Mouse (Mus musculus) olfactory bulb, adult 2 months (tissue): ENCODE measurements around the gene Prpsap2.

Experiments used
- CTCF ChIP-seq: fragments of 200-500 bp; IDR thresholded peaks from 2 replicates; pipeline ENCODE4 v1.5.1; 2012; ENCODE audit warnings: low read depth, mild to moderate bottlenecking, low read length, moderate library complexity; ENCODE audit not compliant: insufficient read depth
- POLR2A ChIP-seq: fragments of 200-500 bp; IDR thresholded peaks from 2 replicates; pipeline ENCODE4 v1.6.1; 2012; ENCODE audit warnings: mild to moderate bottlenecking, low read depth, low read length, moderate library complexity; ENCODE audit not compliant: insufficient read depth

DNA sequence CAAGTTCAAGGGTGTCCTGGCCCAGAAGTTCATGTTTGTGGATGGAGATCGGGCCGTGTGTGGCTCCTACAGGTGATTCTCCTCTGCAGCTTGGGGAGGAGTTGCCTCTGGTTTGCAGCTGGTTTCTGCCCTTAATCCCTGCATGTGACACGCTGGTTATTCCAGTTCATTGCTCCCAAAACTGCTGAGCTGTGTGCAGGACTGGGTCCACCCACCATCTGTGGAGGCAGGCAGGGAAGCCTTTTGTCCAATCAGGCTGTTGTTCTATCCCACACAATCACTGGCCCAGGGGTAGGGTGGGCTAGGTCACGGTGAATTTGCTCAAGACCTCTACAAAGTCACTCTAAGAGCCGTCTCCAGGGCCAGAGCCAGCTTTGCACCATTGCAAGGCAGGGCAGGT, 60.2 kb downstream of the Prpsap2 start:
- TF ChIP-seq CTCF = no peak
- TF ChIP-seq POLR2A = no peak
